Mouse (Mus musculus) hindbrain, embryonic 12.5 days (tissue): ENCODE results near the gene Nab2. TPM values are rescaled to one million over a fixed set of nuclear protein-coding genes. Genes with fewer than 3 reads are reported as not detected.

Source experiments
- ATAC-seq: fragments of 200-750 bp; cut with Nextera tagmentation; 2 replicates; pipeline ENCODE4 v1.8.0; 2017; ENCODE audit warnings: moderate TSS enrichment; ENCODE audit not compliant: low FRiP score
- H3K27ac ChIP-seq: fragments of 300-500 bp; sonication (generic); 2 replicates; pipeline ENCODE4 v1.5.1; 2016; ENCODE audit warnings: mild to moderate bottlenecking
- H3K27me3 ChIP-seq: fragments of 300-500 bp; sonication (generic); 2 replicates; pipeline ENCODE4 v1.6.1; 2016; ENCODE audit warnings: mild to moderate bottlenecking
- H3K36me3 ChIP-seq: fragments of 300-500 bp; sonication (generic); 2 replicates; pipeline ENCODE4 v1.6.1; 2016; ENCODE audit warnings: mild to moderate bottlenecking
- H3K4me1 ChIP-seq: fragments of 300-500 bp; sonication (generic); 2 replicates; pipeline ENCODE4 v1.6.1; 2016
- H3K4me2 ChIP-seq: fragments of 300-500 bp; sonication (generic); replicated peaks from 2 replicates; pipeline ENCODE4 v1.6.1; 2016; ENCODE audit warnings: mild to moderate bottlenecking
- H3K4me3 ChIP-seq: fragments of 300-500 bp; sonication (generic); 2 replicates; pipeline ENCODE4 v1.5.1; 2016; ENCODE audit warnings: mild to moderate bottlenecking
- H3K9ac ChIP-seq: fragments of 300-500 bp; sonication (generic); 2 replicates; pipeline ENCODE4 v1.6.1; 2016; ENCODE audit warnings: mild to moderate bottlenecking, moderate library complexity
- H3K9me3 ChIP-seq: fragments of 300-500 bp; sonication (generic); replicated peaks from 2 replicates; pipeline ENCODE4 v1.6.1; 2016; ENCODE audit warnings: mild to moderate bottlenecking
- WGBS: fragments of 180-500 bp; shearing (Covaris S2); methylation state at CpG from one replicate; pipeline ENCODE4 v1.1.7; 2016; 5-methylcytosine and 5-hydroxymethylcytosine counted together
- polyA plus RNA-seq: library from polyadenylated mRNA; unstranded; fragments of >200 nt; fragmentation: Nextera tagmentation; extraction: Ambion mirVana; gene quantifications from 2 replicates; pipeline ENCODE4 v1.2.1, GENCODE M21; 2016

The Nab2 gene
- polyA plus RNA-seq, 1 experiment from 2014 or later, result 6.8 TPM

DNA sequence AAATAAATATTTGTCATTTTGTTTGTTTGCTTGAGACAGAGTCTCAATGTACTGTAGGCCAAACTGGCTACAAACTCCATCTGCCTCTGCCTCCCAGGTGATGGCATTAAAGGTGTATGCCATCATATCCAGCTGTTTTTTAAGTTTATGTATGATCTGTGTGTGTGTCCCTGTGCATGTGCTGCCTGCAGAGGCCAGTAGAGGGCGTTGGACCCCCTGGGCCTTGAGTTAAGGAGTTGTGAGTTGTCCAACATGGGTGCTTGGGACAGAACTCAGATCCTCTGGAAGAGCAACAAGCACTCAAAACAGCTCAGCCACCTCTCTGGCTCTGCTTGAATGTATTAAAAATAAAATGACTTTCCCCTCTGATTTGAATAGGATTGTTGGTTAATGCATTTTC lies 22.7 kb upstream of the Nab2 start:
- H3K4me1 ChIP-seq, result no peaks in the 10 kb centered on the region
- peaks cover 30% of the 10 kb centered on the region for H3K36me3 ChIP-seq
- no peak for ATAC-seq
- no peak overlapping the region for H3K4me3 ChIP-seq
- WGBS, result 22% methylated on average over 1 of the region's 1 CpGs
- no peak overlapping the region for H3K4me2 ChIP-seq
- no peaks in the 10 kb centered on the region for H3K27me3 ChIP-seq
- H3K27ac ChIP-seq, result no peak overlapping the region
- no peaks in the 10 kb centered on the region for H3K9me3 ChIP-seq
- no peak overlapping the region for H3K9ac ChIP-seq

DNA sequence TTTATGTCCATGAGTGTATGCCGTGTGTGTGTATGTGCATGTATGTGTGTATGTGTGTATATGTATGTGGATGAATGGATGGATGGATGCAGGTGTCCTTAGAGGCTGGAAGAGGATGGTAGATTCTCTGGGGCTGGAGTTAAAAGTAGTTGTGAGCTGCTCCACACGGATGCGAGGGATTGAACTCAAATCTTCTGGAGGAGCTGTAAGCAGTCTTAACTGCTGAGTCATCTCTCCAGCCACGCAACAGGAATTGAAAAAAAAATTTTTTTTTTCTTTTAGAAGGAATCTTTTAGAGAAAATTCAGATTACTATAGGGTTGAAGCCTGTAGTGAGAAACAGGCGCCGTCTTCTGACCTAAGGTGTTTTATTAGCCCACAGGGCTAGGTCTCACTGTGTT lies 14.5 kb upstream of the Nab2 start:
- H3K9me3 ChIP-seq, result no peaks in the 10 kb centered on the region
- no peaks in the 10 kb centered on the region for H3K27me3 ChIP-seq
- no peak overlapping the region for H3K4me3 ChIP-seq
- H3K36me3 ChIP-seq, result no peaks in the 10 kb centered on the region
- no peak overlapping the region for H3K9ac ChIP-seq
- H3K4me1 ChIP-seq, result peaks cover 4% of the 10 kb centered on the region
- no peak overlapping the region for H3K4me2 ChIP-seq
- WGBS, result 91% methylated on average over 6 of the region's 6 CpGs
- no peak overlapping the region for H3K27ac ChIP-seq
- no peak for ATAC-seq

DNA sequence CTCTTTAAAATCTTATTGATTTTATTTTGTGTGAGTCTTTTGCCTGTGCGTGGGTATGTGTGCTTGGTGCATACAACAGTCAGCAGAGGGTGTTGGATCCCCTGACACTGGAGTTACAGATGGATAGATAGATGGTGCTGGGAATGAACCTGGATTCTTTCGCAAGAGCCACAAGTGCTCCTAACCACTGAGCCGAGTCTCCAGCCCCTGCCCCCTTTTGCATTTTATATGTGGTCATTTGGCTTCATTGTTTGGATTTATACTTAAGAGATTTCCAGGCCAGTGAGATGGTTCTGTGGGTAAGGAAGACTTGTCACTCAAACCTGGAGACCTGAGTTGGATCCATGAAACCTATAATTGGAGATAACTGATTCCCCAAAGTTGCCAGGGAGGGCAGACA lies 11.5 kb upstream of the Nab2 start:
- WGBS, result 94% methylated on average over 3 of the region's 3 CpGs

DNA sequence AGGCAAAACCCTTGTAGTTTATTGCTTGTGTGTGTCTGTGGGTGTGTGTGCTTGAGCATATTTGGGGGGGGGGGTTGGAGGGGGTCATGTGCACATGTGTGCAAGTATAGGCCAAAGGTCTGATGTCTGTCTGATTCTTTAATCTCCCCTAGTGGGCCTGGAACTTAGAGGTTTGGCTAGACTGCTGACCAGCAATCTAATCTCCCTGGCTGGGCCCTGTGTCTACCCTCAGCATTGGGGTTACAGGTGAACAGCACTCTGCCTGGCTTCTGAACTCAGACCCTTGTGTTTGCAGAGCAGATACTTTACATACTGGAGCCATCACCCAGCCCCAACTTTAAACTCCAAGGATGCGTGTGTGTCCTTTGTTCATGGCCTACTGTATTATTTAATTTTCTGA lies 10.8 kb upstream of the Nab2 start:
- no peaks in the 10 kb centered on the region for H3K9me3 ChIP-seq
- no peak overlapping the region for H3K9ac ChIP-seq
- no peak overlapping the region for H3K27ac ChIP-seq
- no peak overlapping the region for H3K4me2 ChIP-seq
- no peak for ATAC-seq
- H3K4me3 ChIP-seq, result no peak overlapping the region
- H3K36me3 ChIP-seq, result no peaks in the 10 kb centered on the region
- WGBS, result 91% methylated on average over 1 of the region's 1 CpGs
- no peaks in the 10 kb centered on the region for H3K27me3 ChIP-seq
- peaks cover 10% of the 10 kb centered on the region for H3K4me1 ChIP-seq

More for the DNA sequence above, 11.5 kb upstream of the Nab2 start:
- Histone ChIP-seq H3K9me3 (no peaks in the 10 kb centered on the region), H3K4me2 (no peak overlapping the region), H3K27me3 (no peaks in the 10 kb centered on the region), H3K27ac (no peak overlapping the region), H3K36me3 (no peaks in the 10 kb centered on the region), H3K9ac (no peak overlapping the region), H3K4me1 (peaks cover 10% of the 10 kb centered on the region), H3K4me3 (no peak overlapping the region)
- no peak for ATAC-seq

GRCm38 (mm10) chr10:127677591-127678336 lies 9.4 kb upstream of the Nab2 start:
- Histone ChIP-seq H3K27ac (no peak overlapping the region), H3K9me3 (no peaks in the 10 kb centered on the region), H3K9ac (peak overlapping the region; percentile 70), H3K36me3 (no peaks in the 10 kb centered on the region), H3K27me3 (no peaks in the 10 kb centered on the region), H3K4me3 (peak overlapping the region; percentile 75), H3K4me1 (peaks cover 10% of the 10 kb centered on the region), H3K4me2 (peak overlapping the region; percentile 95)
- peak; percentile 32 for ATAC-seq
- 16% methylated on average over 14 of the region's 14 CpGs for WGBS

- peak overlapping the region; percentile 95 for H3K4me2 ChIP-seq
- under 1% methylated on average over 71 of the region's 71 CpGs for WGBS
- no peaks in the 10 kb centered on the region for H3K9me3 ChIP-seq
- H3K4me3 ChIP-seq, result peak overlapping the region; percentile 75
- ATAC-seq, result peak; percentile 95
- peak overlapping the region; percentile 70 for H3K9ac ChIP-seq
- H3K27me3 ChIP-seq, result no peaks in the 10 kb centered on the region
- peak overlapping the region; percentile 64 for H3K27ac ChIP-seq
- H3K4me1 ChIP-seq, result peaks cover 10% of the 10 kb centered on the region
- no peaks in the 10 kb centered on the region for H3K36me3 ChIP-seq
These were observed 8.6 kb upstream of the Nab2 start for GRCm38 (mm10) chr10:127676691-127677548.

GRCm38 (mm10) chr10:127675859-127676398 lies 7.6 kb upstream of the Nab2 start:
- no peak for ATAC-seq
- Histone ChIP-seq H3K27ac (no peak overlapping the region), H3K9ac (no peak overlapping the region), H3K4me3 (peak overlapping the region; percentile 75; the same call in 1 of the 2 replicates), H3K9me3 (no peaks in the 10 kb centered on the region), H3K27me3 (no peaks in the 10 kb centered on the region), H3K36me3 (no peaks in the 10 kb centered on the region), H3K4me2 (peak overlapping the region; percentile 95), H3K4me1 (peaks cover 10% of the 10 kb centered on the region)
- 60% methylated on average over 5 of the region's 5 CpGs for WGBS

DNA sequence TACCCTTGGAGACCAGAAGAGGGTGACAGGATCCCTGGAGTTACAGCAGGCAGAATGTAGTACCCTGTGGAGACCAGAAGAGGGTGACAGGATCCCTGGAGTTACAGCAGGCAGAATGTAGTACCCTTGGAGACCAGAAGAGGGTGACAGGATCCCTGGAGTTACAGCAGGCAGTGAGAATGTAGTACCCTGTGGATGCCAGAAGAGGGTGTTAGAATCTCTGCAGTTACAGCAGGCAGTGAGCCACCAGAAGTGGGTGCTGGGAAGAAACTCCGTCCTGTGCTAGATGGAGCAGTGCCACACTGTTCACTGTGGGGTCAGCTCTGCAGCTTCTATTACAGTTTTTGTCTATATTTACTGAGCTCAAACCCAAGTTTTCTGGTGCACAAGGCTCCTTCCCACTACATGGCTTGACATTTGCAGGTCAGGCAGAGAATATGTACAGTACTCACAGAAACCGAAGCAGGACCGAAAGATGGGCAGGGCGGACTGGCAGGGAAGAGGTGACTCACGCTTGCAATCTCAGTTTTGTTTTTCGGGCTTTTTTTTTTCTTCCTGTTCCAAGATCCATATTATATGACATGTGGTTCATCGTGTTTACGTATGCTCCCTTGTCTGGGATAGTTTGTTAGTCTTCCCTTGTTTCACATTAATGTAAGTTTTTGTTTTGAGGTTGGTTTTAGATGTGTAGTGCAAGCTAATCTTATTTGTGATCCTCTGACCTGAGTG lies 6.6 kb upstream of the Nab2 start:
- 91% methylated on average over 8 of the region's 8 CpGs for WGBS

DNA sequence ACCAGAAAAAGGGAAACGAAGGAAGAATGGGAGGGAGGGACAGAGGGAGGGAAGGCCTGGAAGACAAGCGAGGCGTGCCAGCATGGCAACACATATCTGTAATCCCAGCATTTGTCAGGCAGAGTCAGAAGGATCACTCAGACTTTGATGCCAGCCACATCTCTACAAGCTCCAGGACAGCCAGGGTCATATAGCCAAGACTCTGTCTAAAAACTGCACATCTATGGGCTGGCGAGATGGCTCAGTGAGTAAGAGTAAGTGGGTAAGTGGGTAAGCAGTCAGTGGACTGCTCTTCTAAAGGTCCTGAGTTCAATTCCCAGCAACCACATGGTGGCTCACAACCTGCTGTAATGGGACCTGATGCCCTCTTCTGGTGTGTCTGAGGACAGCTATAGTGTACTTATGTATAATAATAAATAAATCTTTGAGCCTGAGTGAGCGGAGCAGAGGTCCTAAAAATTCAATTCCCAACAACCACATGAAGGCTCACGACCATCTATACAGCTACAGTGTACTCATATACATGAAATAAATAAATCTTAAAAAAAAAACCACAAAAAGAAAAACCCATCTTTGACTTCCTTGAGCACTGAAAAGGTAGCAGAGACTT lies 5.8 kb upstream of the Nab2 start:
- Histone ChIP-seq H3K4me2 (no peak overlapping the region), H3K27ac (no peak overlapping the region), H3K4me3 (no peak overlapping the region), H3K27me3 (peaks cover 7% of the 10 kb centered on the region; the same call in 1 of the 2 replicates), H3K9ac (no peak overlapping the region), H3K4me1 (peaks cover 12% of the 10 kb centered on the region), H3K9me3 (no peaks in the 10 kb centered on the region), H3K36me3 (no peaks in the 10 kb centered on the region)
- no peak for ATAC-seq
- WGBS, result 92% methylated on average over 6 of the region's 6 CpGs

More for the DNA sequence above, 6.6 kb upstream of the Nab2 start:
- peaks cover 10% of the 10 kb centered on the region for H3K4me1 ChIP-seq
- H3K9me3 ChIP-seq, result no peaks in the 10 kb centered on the region
- H3K4me3 ChIP-seq, result no peak overlapping the region
- ATAC-seq, result no peak
- no peaks in the 10 kb centered on the region for H3K27me3 ChIP-seq
- H3K4me2 ChIP-seq, result no peak overlapping the region
- H3K36me3 ChIP-seq, result no peaks in the 10 kb centered on the region
- H3K9ac ChIP-seq, result no peak overlapping the region
- no peak overlapping the region for H3K27ac ChIP-seq

- Histone ChIP-seq H3K4me1 (peaks cover 27% of the 10 kb centered on the region), H3K36me3 (no peaks in the 10 kb centered on the region), H3K27ac (no peak overlapping the region), H3K9ac (no peak overlapping the region), H3K9me3 (no peaks in the 10 kb centered on the region), H3K4me3 (no peak overlapping the region), H3K4me2 (no peak overlapping the region), H3K27me3 (peaks cover 34% of the 10 kb centered on the region)
- ATAC-seq, result no peak
- 37% methylated on average over 2 of the region's 2 CpGs for WGBS
These were observed 2.9 kb upstream of the Nab2 start for GRCm38 (mm10) chr10:127671276-127671675.

- no peak for ATAC-seq
- Histone ChIP-seq H3K27me3 (peaks cover 45% of the 10 kb centered on the region), H3K4me1 (peaks cover 38% of the 10 kb centered on the region), H3K36me3 (no peaks in the 10 kb centered on the region), H3K9ac (no peak overlapping the region), H3K9me3 (no peaks in the 10 kb centered on the region), H3K4me3 (no peak overlapping the region), H3K27ac (no peak overlapping the region), H3K4me2 (no peak overlapping the region)
- WGBS, result 95% methylated on average over 2 of the region's 2 CpGs
These were observed 1.8 kb upstream of the Nab2 start for GRCm38 (mm10) chr10:127670185-127670584.
